Mouse (Mus musculus) midbrain, embryonic 16.5 days (tissue): ENCODE data around the gene Lrmda. TPM values are rescaled to one million over a fixed set of nuclear protein-coding genes. Genes with fewer than 3 reads are reported as not detected.
A peak's percentile ranks its signal among the peaks of the same experiment; 100 is the strongest.

ENCODE experiments used
- ATAC-seq: fragments of 200-750 bp; cut with Nextera tagmentation; 2 replicates; pipeline ENCODE4 v1.8.0; 2017; ENCODE audit warnings: moderate TSS enrichment
- H3K27ac ChIP-seq: fragments of 300-500 bp; sonication (generic); 2 replicates; pipeline ENCODE4 v1.5.1; 2014; ENCODE audit warnings: mild to moderate bottlenecking, low read length, mixed read lengths
- H3K27me3 ChIP-seq: fragments of 300-500 bp; sonication (generic); 2 replicates; pipeline ENCODE4 v1.6.1; 2014; ENCODE audit warnings: low read depth, low read length, mixed read lengths; ENCODE audit not compliant: control insufficient read depth, insufficient read depth
- H3K36me3 ChIP-seq: fragments of 300-500 bp; sonication (generic); 2 replicates; pipeline ENCODE4 v1.6.1; 2014; ENCODE audit warnings: mild to moderate bottlenecking, low read length, moderate library complexity, mixed read lengths; ENCODE audit not compliant: control insufficient read depth, insufficient read depth
- H3K4me1 ChIP-seq: fragments of 300-500 bp; sonication (generic); 2 replicates; pipeline ENCODE4 v1.6.1; 2014; ENCODE audit warnings: mild to moderate bottlenecking, low read length, mixed read lengths; ENCODE audit not compliant: control insufficient read depth, insufficient read depth
- H3K4me2 ChIP-seq: fragments of 300-500 bp; sonication (generic); 2 replicates; pipeline ENCODE4 v1.6.1; 2014; ENCODE audit warnings: mild to moderate bottlenecking, low read length, mixed read lengths
- H3K4me3 ChIP-seq: fragments of 300-500 bp; sonication (generic); 2 replicates; pipeline ENCODE4 v1.5.1; 2014; ENCODE audit warnings: low read depth, mild to moderate bottlenecking, low read length, moderate library complexity, mixed read lengths
- H3K9ac ChIP-seq: fragments of 300-500 bp; sonication (generic); 2 replicates; pipeline ENCODE4 v1.6.1; 2014; ENCODE audit warnings: low read depth, low read length, mixed read lengths
- H3K9me3 ChIP-seq: fragments of 300-500 bp; sonication (generic); replicated peaks from 2 replicates; pipeline ENCODE4 v1.6.1; 2014; ENCODE audit warnings: mild to moderate bottlenecking, low read length, mixed read lengths; ENCODE audit not compliant: control insufficient read depth, poor library complexity, severe bottlenecking
- WGBS: fragments of 180-500 bp; shearing (Covaris S2); extraction: QIAGEN DNeasy Blood & Tissue Kit; methylation state at CpG from one replicate; pipeline ENCODE4 v1.1.7; 2014; 5-methylcytosine and 5-hydroxymethylcytosine counted together
- polyA plus RNA-seq: library from polyadenylated mRNA; unstranded; fragments of >200 nt; fragmentation: Nextera tagmentation; extraction: Ambion mirVana; gene quantifications from 2 replicates; pipeline ENCODE4 v1.2.1, GENCODE M21; 2015

Gene Lrmda
- polyA plus RNA-seq, 1 experiment from 2014 or later: not detected

GRCm38 (mm10) chr14:22003631-22004030 is 15.9 kb upstream of the Lrmda start:
- no peaks in the 10 kb centered on the region for H3K4me1 ChIP-seq
- 97% methylated on average over 4 of the region's 4 CpGs for WGBS
- no peak overlapping the region for H3K4me2 ChIP-seq
- H3K27ac ChIP-seq: no peak overlapping the region
- ATAC-seq: no peak
- no peaks in the 10 kb centered on the region for H3K27me3 ChIP-seq
- no peaks in the 10 kb centered on the region for H3K9me3 ChIP-seq
- no peak overlapping the region for H3K9ac ChIP-seq
- H3K36me3 ChIP-seq: no peaks in the 10 kb centered on the region
- H3K4me3 ChIP-seq: no peak overlapping the region

GRCm38 (mm10) chr14:22004943-22005342 is 14.6 kb upstream of the Lrmda start:
- Histone ChIP-seq H3K4me3 (no peak overlapping the region), H3K4me1 (no peaks in the 10 kb centered on the region), H3K27me3 (no peaks in the 10 kb centered on the region), H3K9me3 (no peaks in the 10 kb centered on the region), H3K9ac (no peak overlapping the region), H3K4me2 (no peak overlapping the region), H3K27ac (no peak overlapping the region), H3K36me3 (no peaks in the 10 kb centered on the region)
- ATAC-seq: no peak
- WGBS: 22% methylated on average over 4 of the region's 4 CpGs

- ATAC-seq: no peak
- Histone ChIP-seq H3K4me2 (no peak overlapping the region), H3K27me3 (no peaks in the 10 kb centered on the region), H3K36me3 (no peaks in the 10 kb centered on the region), H3K4me1 (no peaks in the 10 kb centered on the region), H3K9ac (no peak overlapping the region), H3K4me3 (no peak overlapping the region), H3K9me3 (no peaks in the 10 kb centered on the region), H3K27ac (no peak overlapping the region)
- WGBS: 87% methylated on average over 6 of the region's 6 CpGs
Measured at GRCm38 (mm10) chr14:22007006-22007405, 12.5 kb upstream of the Lrmda start.

- no peak overlapping the region for H3K27ac ChIP-seq
- H3K9me3 ChIP-seq: no peaks in the 10 kb centered on the region
- no peak overlapping the region for H3K4me3 ChIP-seq
- H3K27me3 ChIP-seq: peaks cover 7% of the 10 kb centered on the region; the same call in 1 of the 2 replicates
- H3K4me1 ChIP-seq: peaks cover 1% of the 10 kb centered on the region; the same call in 1 of the 2 replicates
- no peak for ATAC-seq
- 91% methylated on average over 5 of the region's 5 CpGs for WGBS
- no peaks in the 10 kb centered on the region for H3K36me3 ChIP-seq
- H3K9ac ChIP-seq: no peak overlapping the region
- no peak overlapping the region for H3K4me2 ChIP-seq
Measured at GRCm38 (mm10) chr14:22014315-22014714, 5.2 kb upstream of the Lrmda start.

GRCm38 (mm10) chr14:22014781-22015180 is 4.7 kb upstream of the Lrmda start:
- H3K4me3 ChIP-seq: no peak overlapping the region
- H3K36me3 ChIP-seq: no peaks in the 10 kb centered on the region
- H3K4me2 ChIP-seq: no peak overlapping the region
- no peak for ATAC-seq
- H3K9me3 ChIP-seq: no peaks in the 10 kb centered on the region
- H3K27ac ChIP-seq: no peak overlapping the region
- peaks cover 6% of the 10 kb centered on the region; the same call in 1 of the 2 replicates for H3K4me1 ChIP-seq
- H3K9ac ChIP-seq: no peak overlapping the region
- whole genome bisulfite sequencing: 72% methylated on average over 4 of the region's 4 CpGs
- H3K27me3 ChIP-seq: peaks cover 9% of the 10 kb centered on the region

- Histone ChIP-seq H3K36me3 (no peaks in the 10 kb centered on the region), H3K27me3 (peaks cover 9% of the 10 kb centered on the region), H3K4me1 (peaks cover 8% of the 10 kb centered on the region; the same call in 1 of the 2 replicates), H3K9me3 (no peaks in the 10 kb centered on the region), H3K4me3 (no peak overlapping the region), H3K27ac (no peak overlapping the region), H3K4me2 (no peak overlapping the region), H3K9ac (no peak overlapping the region)
- no peak for ATAC-seq
- WGBS: 67% methylated on average over 5 of the region's 5 CpGs
Measured at GRCm38 (mm10) chr14:22017011-22017410, 2.5 kb upstream of the Lrmda start.

GRCm38 (mm10) chr14:22019949-22020845 is 685 bp downstream of the Lrmda start:
- H3K36me3 ChIP-seq: no peaks in the 10 kb centered on the region
- peak overlapping the region; percentile 74 for H3K4me2 ChIP-seq
- ATAC-seq: no peak
- peaks cover 9% of the 10 kb centered on the region for H3K27me3 ChIP-seq
- no peak overlapping the region for H3K27ac ChIP-seq
- 43% methylated on average over 12 of the region's 12 CpGs for WGBS
- H3K9ac ChIP-seq: 0 out of 2 replicates have a peak overlapping the region, but pooled peaks have one; percentile 45
- H3K9me3 ChIP-seq: no peaks in the 10 kb centered on the region
- H3K4me1 ChIP-seq: peaks cover 8% of the 10 kb centered on the region; the same call in 1 of the 2 replicates
- H3K4me3 ChIP-seq: peak overlapping the region; percentile 37

- no peak for ATAC-seq
Measured at GRCm38 (mm10) chr14:22020885-22021284, 1.4 kb downstream of the Lrmda start.

GRCm38 (mm10) chr14:22023533-22023932 is 4.0 kb downstream of the Lrmda start:
- ATAC-seq: no peak
- no peak overlapping the region for H3K4me3 ChIP-seq
- 79% methylated on average over 4 of the region's 4 CpGs for WGBS
- H3K36me3 ChIP-seq: no peaks in the 10 kb centered on the region
- no peak overlapping the region for H3K27ac ChIP-seq
- peaks cover 8% of the 10 kb centered on the region for H3K27me3 ChIP-seq
- H3K9me3 ChIP-seq: no peaks in the 10 kb centered on the region
- no peak overlapping the region for H3K9ac ChIP-seq
- H3K4me1 ChIP-seq: peaks cover 8% of the 10 kb centered on the region; the same call in 1 of the 2 replicates
- H3K4me2 ChIP-seq: no peak overlapping the region

More at GRCm38 (mm10) chr14:22020885-22021284, 1.4 kb downstream of the Lrmda start:
- H3K9me3 ChIP-seq: no peaks in the 10 kb centered on the region
- H3K4me2 ChIP-seq: no peak overlapping the region
- no peak overlapping the region for H3K4me3 ChIP-seq
- peaks cover 9% of the 10 kb centered on the region for H3K27me3 ChIP-seq
- peaks cover 8% of the 10 kb centered on the region; the same call in 1 of the 2 replicates for H3K4me1 ChIP-seq
- WGBS: 12% methylated on average over 2 of the region's 2 CpGs
- H3K36me3 ChIP-seq: no peaks in the 10 kb centered on the region
- no peak overlapping the region for H3K27ac ChIP-seq
- H3K9ac ChIP-seq: no peak overlapping the region
